Mouse (Mus musculus): ENCODE data around the gene Pcdh8.

Pcdh8 gene

GRCm38 (mm10) chr14:79754157-79754556, 17.0 kb downstream of the Pcdh8 start:
- no peak for DNase-seq (ENCODE audit: low spot score)

DNA sequence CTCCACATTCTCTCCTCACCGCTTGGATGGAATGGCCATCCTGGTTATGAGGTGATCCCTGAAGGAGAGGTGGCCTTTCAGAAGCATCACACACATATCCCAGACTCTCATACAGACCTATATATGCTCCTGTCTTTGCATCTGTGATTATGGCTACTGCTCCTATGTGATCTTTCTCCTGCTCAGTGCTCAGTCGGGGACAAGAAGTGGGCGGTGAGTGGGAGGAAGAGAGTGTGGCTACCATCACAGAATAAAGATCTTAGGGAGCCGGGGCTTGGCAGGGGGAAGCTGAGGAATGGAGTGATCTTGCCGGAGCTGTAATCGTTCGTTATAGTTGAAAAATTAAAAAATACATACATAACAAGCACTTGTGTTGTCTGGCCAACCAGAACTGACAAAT, 17.4 kb downstream of the Pcdh8 start:
- DNase-seq (ENCODE audit: low spot score) = no peak

DNA sequence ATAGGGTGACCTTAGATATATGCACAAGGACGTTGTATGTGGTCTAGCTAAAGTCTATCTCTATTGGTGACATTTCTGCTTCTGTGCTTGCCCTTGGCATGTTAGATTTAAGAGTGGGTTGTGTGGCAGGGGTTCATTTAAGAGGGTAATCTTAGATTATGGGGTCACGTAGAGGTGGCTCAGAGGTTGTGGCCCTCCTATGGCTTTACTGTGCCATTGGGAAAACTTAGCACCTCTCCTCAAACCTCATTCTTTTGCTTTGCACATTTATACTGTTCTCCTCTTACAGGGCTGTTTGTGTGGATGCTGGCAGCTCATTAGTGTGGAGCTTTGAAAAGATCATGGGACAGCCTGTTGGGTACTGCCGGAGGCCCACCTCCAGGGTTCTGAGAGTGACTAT, 30.6 kb downstream of the Pcdh8 start:
- DNase-seq (ENCODE audit: low spot score) = no peak

- DNase-seq (ENCODE audit: low spot score) = no peak
Observed at GRCm38 (mm10) chr14:79738441-79738840, 32.7 kb downstream of the Pcdh8 start.

DNA sequence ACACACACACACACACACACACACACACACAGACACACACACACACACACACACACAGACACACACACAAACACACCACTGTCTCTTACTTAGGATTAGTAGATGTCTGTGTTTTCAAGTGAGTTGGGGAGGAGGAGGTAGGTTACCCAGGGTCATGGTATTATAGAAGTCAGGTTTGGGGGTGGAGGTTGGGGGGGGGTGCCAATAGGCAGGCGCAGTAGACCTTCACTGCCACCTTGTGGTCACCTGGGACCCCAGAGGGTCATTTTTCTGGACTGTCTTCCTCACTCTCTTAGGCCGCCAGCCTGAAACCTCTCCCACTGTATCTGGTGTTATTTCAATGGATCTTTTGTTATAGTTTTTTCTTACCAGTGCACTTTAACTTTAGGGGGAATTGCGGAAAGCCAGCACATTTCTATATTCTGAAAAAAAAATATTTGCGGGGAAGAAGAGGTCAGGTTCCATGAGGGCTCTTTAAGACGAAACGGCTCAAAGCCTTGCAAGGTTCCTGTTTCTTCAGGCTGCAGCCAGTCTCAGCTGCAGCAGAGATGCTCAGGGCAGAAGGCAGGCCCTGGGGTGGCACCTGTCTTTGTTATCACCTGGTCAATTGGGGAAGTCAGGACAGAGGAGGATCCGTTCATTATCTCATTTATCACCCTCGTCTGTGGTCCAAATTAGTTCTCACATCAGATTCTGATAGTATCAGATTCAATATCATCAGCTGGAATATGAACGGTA, 33.3 kb downstream of the Pcdh8 start:
- no peak for DNase-seq (ENCODE audit: low spot score)

GRCm38 (mm10) chr14:79736781-79737180, 34.3 kb downstream of the Pcdh8 start:
- no peak for DNase-seq (ENCODE audit: low spot score)

- no peak for DNase-seq (ENCODE audit: low spot score)
Observed at GRCm38 (mm10) chr14:79733501-79733900, 37.6 kb downstream of the Pcdh8 start.

DNA sequence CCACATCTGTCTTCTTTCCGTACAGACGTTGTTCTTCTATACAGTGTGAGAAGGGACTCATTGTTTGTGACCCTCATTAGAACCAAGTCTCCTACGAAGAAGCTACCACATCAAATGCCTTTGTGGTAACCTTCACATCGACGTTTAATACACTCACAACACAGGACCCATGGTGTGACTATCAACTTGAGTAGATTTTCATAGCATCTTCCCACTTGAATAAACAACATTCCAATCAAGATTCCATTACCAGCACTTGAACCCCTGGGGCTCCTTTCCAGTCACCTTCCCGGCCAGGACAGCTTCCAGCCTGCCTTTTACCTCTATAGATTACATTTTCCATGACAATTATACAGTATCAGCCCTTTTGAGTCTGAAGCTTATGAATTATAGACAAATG, 42.3 kb downstream of the Pcdh8 start:
- no peak for DNase-seq (ENCODE audit: low spot score)

DNA sequence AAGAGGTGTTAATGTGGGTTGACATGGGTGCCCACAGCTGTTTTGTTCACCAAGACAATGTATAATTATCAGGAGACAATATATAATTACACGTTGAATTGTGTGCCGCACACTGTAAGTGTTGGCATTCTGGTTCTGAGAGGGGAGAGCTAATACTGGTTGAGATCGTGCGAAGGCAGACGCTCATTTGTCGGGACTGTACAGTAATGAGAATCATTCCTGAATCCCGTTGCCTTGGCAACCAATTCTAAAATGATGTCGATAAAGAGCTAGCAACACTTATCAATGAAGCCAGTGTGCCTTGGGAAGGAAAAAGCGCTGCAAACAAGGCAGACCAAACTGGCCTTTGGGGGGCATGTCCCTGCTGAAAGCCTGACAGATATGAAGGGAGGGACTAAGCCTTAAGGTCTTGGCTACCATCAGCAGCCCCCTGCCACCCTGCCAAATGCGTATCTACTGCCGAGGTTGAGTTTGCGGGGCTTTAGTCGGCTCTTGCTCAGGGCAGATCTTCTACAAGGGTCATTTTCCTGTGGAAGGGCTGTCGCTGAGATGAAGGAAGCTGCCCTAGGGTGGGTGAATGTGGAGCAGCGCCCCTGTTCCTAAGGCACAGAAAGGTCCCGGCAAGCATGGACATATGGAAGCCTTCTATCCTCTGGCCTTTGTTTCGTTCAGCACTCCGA, 47.0 kb downstream of the Pcdh8 start:
- DNase-seq (ENCODE audit: low spot score) = no peak

GRCm38 (mm10) chr14:79722228-79722627, 48.9 kb downstream of the Pcdh8 start:
- no peak for DNase-seq (ENCODE audit: low spot score)
